Mouse (Mus musculus) small intestine, adult 2 months (tissue): ENCODE results near the gene Agbl4. TPM values are rescaled to one million over a fixed set of nuclear protein-coding genes. Genes with fewer than 3 reads are reported as not detected.

Source experiments
- H3K27ac ChIP-seq: fragments of 200-500 bp; 2 replicates; pipeline ENCODE4 v1.5.1; 2012; ENCODE audit warnings: low read depth, low read length, control low read depth, inconsistent platforms; ENCODE audit not compliant: insufficient read depth
- H3K27me3 ChIP-seq: fragments of 200-500 bp; 2 replicates; pipeline ENCODE4 v1.6.1; 2012; ENCODE audit warnings: mild to moderate bottlenecking, moderate library complexity, low read length, inconsistent platforms; ENCODE audit not compliant: control insufficient read depth, insufficient read depth
- H3K36me3 ChIP-seq: fragments of 200-500 bp; 2 replicates; pipeline ENCODE4 v1.6.1; 2012; ENCODE audit warnings: mild to moderate bottlenecking, low read length, control low read depth, inconsistent platforms; ENCODE audit not compliant: control insufficient read depth, insufficient read depth
- H3K4me1 ChIP-seq: fragments of 200-500 bp; 2 replicates; pipeline ENCODE4 v1.6.1; 2012; ENCODE audit warnings: low read length, inconsistent platforms, mixed read lengths; ENCODE audit not compliant: control insufficient read depth, insufficient read depth, insufficient read length
- H3K4me3 ChIP-seq: fragments of 200-500 bp; 2 replicates; pipeline ENCODE4 v1.5.1; 2012; ENCODE audit warnings: low read depth, mild to moderate bottlenecking, control low read depth, inconsistent platforms, low read length, moderate library complexity
- CTCF ChIP-seq: fragments of 200-500 bp; IDR thresholded peaks from 2 replicates; pipeline ENCODE4 v1.5.1; 2012; ENCODE audit warnings: low read depth, mild to moderate bottlenecking, control low read depth, inconsistent platforms, low read length, moderate library complexity, mixed read lengths; ENCODE audit not compliant: insufficient replicate concordance, insufficient read length; ENCODE audit errors: extremely low read depth
- POLR2A ChIP-seq: fragments of 200-500 bp; IDR thresholded peaks from 2 replicates; pipeline ENCODE4 v1.6.1; 2012; ENCODE audit warnings: low read depth, mild to moderate bottlenecking, control low read depth, inconsistent platforms, low read length, moderate library complexity
- WGBS: fragments of 180-500 bp; shearing (Covaris S2); methylation state at CpG from one replicate; pipeline ENCODE4 v1.1.7; 2018; 5-methylcytosine and 5-hydroxymethylcytosine counted together
- polyA plus RNA-seq: library from polyadenylated mRNA; depleted of rRNA; stranded (reverse); fragments of >200 nt; gene quantifications from 2 replicates; pipeline ENCODE4 v1.2.3, GENCODE M21; 2012

The Agbl4 gene
- polyA plus RNA-seq, 1 experiment: not detected

DNA sequence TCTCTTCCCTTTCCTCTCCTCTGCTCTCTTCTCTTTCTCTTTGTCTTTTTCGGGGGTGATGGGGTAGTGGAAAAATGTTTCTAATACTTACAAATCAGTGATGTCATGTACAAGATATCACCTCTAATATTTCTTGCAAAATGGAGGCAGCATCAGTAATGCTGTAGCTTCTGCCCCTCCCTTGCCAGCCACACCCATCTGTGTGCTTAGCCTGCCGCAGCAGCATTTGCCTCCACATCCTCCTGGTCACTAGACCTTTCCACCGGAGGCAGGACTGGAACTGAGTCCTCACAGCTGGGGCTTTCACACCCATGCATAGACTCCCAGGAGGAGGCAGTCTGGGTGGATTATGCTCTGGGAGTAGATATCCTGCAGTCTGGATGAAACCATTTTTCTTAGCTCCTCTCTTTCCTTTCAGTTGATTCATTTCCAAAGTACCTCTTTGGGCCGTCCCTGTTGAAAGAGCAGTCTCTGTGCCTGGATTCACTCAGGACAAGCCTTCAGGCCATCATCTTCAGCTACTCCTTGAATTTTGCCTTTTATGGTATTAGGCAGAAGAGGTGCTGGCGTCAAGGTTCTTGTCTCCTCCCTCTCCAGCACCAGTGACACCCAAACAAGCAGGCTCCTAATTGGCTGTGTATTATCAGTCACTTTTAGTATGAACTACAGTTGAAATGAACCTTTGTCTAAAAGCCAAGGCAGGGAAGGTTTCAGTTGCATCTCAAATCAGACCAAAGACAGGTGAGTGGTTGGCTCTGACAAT lies 1105.7 kb downstream of the Agbl4 start:
- Histone ChIP-seq H3K36me3 (no peaks in the 10 kb centered on the region), H3K4me3 (no peak overlapping the region), H3K27ac (no peak overlapping the region), H3K27me3 (no peaks in the 10 kb centered on the region), H3K4me1 (no peaks in the 10 kb centered on the region)
- TF ChIP-seq CTCF (no peak), POLR2A (no peak)
- 52% methylated on average over 5 of the region's 5 CpGs for WGBS

- H3K36me3 ChIP-seq: no peaks in the 10 kb centered on the region
- WGBS: 87% methylated on average over 2 of the region's 2 CpGs
- no peaks in the 10 kb centered on the region for H3K4me1 ChIP-seq
- H3K27ac ChIP-seq: no peak overlapping the region
- no peak for TF ChIP-seq POLR2A
- no peak for TF ChIP-seq CTCF
- H3K4me3 ChIP-seq: no peak overlapping the region
- no peaks in the 10 kb centered on the region for H3K27me3 ChIP-seq
These were observed 1107.5 kb downstream of the Agbl4 start for GRCm38 (mm10) chr4:111504952-111505351.

GRCm38 (mm10) chr4:111510129-111510528 lies 1112.7 kb downstream of the Agbl4 start:
- no peaks in the 10 kb centered on the region for H3K4me1 ChIP-seq
- H3K27ac ChIP-seq: no peak overlapping the region
- no peak overlapping the region for H3K4me3 ChIP-seq
- H3K36me3 ChIP-seq: no peaks in the 10 kb centered on the region
- 13% methylated on average over 2 of the region's 2 CpGs for WGBS
- no peaks in the 10 kb centered on the region for H3K27me3 ChIP-seq
- TF ChIP-seq CTCF (no peak), POLR2A (no peak)

- WGBS: 27% methylated on average over 3 of the region's 3 CpGs
- no peak for TF ChIP-seq CTCF
- no peak for TF ChIP-seq POLR2A
- H3K4me1 ChIP-seq: no peaks in the 10 kb centered on the region
- H3K36me3 ChIP-seq: no peaks in the 10 kb centered on the region
- H3K27me3 ChIP-seq: no peaks in the 10 kb centered on the region
- no peak overlapping the region for H3K27ac ChIP-seq
- H3K4me3 ChIP-seq: no peak overlapping the region
These were observed 1116.5 kb downstream of the Agbl4 start for GRCm38 (mm10) chr4:111513921-111514320.

DNA sequence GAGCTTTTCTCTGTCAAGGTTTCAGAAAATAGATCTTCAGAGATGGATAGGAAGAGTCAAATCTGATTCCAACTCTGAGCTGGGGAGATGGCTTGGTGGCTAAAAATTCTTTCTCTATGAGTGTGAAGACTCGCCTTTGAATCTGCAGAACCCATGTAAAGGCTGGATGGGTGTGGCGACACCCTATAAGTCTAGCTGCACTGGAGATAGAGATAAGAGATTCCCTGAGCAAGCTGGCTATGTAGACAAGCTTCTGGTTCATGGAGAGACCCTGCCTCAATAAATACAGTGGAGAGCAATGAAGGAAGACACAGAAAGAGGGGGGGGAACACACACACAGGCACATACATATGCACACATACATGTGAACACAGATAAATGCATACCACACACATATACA lies 1118.7 kb downstream of the Agbl4 start:
- Histone ChIP-seq H3K27ac (no peak overlapping the region), H3K27me3 (no peaks in the 10 kb centered on the region), H3K4me3 (no peak overlapping the region), H3K36me3 (no peaks in the 10 kb centered on the region), H3K4me1 (no peaks in the 10 kb centered on the region)
- WGBS: 83% methylated on average over 2 of the region's 2 CpGs
- TF ChIP-seq CTCF (no peak), POLR2A (no peak)

- 67% methylated on average over 4 of the region's 4 CpGs for WGBS
- TF ChIP-seq POLR2A: no peak
- no peak for TF ChIP-seq CTCF
- Histone ChIP-seq H3K36me3 (no peaks in the 10 kb centered on the region), H3K4me3 (no peak overlapping the region), H3K27ac (no peak overlapping the region), H3K27me3 (no peaks in the 10 kb centered on the region), H3K4me1 (no peaks in the 10 kb centered on the region)
These were observed 1119.8 kb downstream of the Agbl4 start for GRCm38 (mm10) chr4:111517063-111517792.

DNA sequence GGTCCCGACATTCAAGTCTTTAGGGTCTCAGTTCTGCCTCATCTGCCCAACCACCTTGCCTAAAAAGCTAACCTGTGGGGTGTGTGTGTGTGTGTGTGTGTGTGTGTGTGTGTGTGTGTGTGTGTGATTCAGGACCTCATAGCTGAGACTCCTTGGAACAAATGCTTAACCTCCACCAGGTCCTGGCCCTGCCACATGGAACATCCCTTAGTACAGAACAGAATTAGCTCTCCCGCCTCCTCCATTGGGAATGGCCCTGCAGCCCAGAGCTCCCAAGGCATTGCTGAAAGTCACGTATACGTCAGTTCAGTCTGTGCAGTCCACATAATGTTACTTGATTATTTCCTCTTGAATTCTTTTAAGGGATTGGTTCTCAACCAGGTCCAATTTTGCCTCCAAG lies 1120.7 kb downstream of the Agbl4 start:
- no peaks in the 10 kb centered on the region for H3K27me3 ChIP-seq
- H3K27ac ChIP-seq: no peak overlapping the region
- TF ChIP-seq CTCF (no peak), POLR2A (no peak)
- H3K4me1 ChIP-seq: no peaks in the 10 kb centered on the region
- H3K4me3 ChIP-seq: no peak overlapping the region
- 89% methylated on average over 4 of the region's 4 CpGs for WGBS
- H3K36me3 ChIP-seq: no peaks in the 10 kb centered on the region
